8 mouse cellular contexts compared by ENCODE assay signal in the genomic region with DNA sequence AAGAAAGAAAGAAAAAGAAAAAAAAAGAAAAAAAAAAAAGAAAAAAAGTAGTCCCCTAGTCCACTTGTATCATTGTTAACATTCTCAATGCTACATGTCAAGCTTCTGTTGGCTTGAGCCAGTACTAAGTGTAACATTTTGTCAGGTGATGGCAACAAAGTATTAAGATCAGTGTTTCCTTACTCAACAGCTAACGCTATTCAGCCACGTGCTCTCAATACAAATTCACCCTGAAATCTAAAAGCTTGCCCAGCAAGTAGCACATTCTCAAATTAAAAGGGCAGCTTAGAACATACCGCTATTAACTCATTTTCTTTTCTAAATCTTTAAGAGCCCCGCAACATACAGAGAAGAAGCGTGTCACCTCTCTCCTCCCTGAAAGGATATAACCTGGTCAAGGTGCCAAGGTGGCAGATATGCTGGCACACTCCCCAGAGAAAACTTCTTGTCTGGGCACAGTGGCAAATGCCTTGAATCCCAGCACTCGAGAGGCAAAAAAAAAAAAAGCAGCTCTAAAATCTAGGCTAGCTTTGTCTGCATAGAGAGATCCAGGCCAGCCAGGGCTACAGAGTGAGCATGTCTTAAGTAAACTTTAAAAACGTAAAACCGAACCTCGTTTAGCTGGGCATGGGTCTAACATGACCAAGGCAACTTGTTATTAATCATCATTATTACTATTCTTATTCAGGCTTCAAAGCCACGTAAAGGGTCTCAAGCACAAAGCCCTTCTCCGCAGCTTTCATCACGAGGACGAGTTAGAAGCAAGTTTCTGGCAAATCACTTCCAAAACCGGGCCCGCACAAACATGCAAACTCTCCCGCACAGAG. TPM values are rescaled to one million over a fixed set of nuclear protein-coding genes. Genes with fewer than 3 reads are reported as not detected.
DNase-seq lines count a peak whose midpoint lies in the region; ATAC-seq and TF ChIP-seq lines count a peak whose summit lies in the region.

No protein-coding gene starts in this region.

- H3K9ac ChIP-seq in embryonic facial prominence, embryonic 15.5 days, result peak overlapping the region; percentile 69
- H3K9ac ChIP-seq in heart, embryonic 15.5 days, result peak overlapping the region; percentile 94
- peak overlapping the region; percentile 87 for H3K9ac ChIP-seq in midbrain, embryonic 11.5 days (ENCODE audit: low read length)

- 1% methylated on average over 16 of the region's 16 CpGs for WGBS in bone marrow, adult 2 months
- WGBS in embryonic facial prominence, embryonic 15.5 days, result under 1% methylated on average over 16 of the region's 16 CpGs
- 1% methylated on average over 16 of the region's 16 CpGs for WGBS in heart, embryonic 15.5 days
- WGBS in limb, embryonic 10.5 days, result 3% methylated on average over 16 of the region's 16 CpGs
- WGBS in midbrain, embryonic 11.5 days, result 3% methylated on average over 16 of the region's 16 CpGs

- H3K36me3 ChIP-seq in embryonic facial prominence, embryonic 15.5 days, result peaks cover 5% of the 10 kb centered on the region; the same call in 1 of the 2 replicates
- peaks cover 8% of the 10 kb centered on the region; the same call in 1 of the 2 replicates for H3K36me3 ChIP-seq in heart, embryonic 15.5 days
- peaks cover 30% of the 10 kb centered on the region for H3K36me3 ChIP-seq in limb, embryonic 10.5 days
- H3K36me3 ChIP-seq in midbrain, embryonic 11.5 days (ENCODE audit: control insufficient read depth, insufficient read depth, low read length), result no peaks in the 10 kb centered on the region

- no peaks in the 10 kb centered on the region for H3K27me3 ChIP-seq in embryonic facial prominence, embryonic 15.5 days
- no peaks in the 10 kb centered on the region for H3K27me3 ChIP-seq in heart, embryonic 15.5 days
- no peaks in the 10 kb centered on the region for H3K27me3 ChIP-seq in limb, embryonic 10.5 days (ENCODE audit: low read depth, poor library complexity, severe bottlenecking)
- H3K27me3 ChIP-seq in midbrain, embryonic 11.5 days (ENCODE audit: control insufficient read depth, insufficient read depth, low read length), result no peaks in the 10 kb centered on the region

- H3K4me3 ChIP-seq in bone marrow, adult 2 months (replicated peaks; ENCODE audit: control insufficient read depth, low read depth, low read length), result peak overlapping the region; percentile 89
- peak overlapping the region; percentile 64 for H3K4me3 ChIP-seq in embryonic facial prominence, embryonic 15.5 days (replicated peaks)
- H3K4me3 ChIP-seq in heart, embryonic 15.5 days, result peak overlapping the region; percentile 90
- H3K4me3 ChIP-seq in limb, embryonic 10.5 days, result peak overlapping the region; percentile 83
- peak overlapping the region; percentile 79 for H3K4me3 ChIP-seq in midbrain, embryonic 11.5 days (ENCODE audit: low read depth, low read length)

- peak overlapping the region; percentile 96 for H3K27ac ChIP-seq in bone marrow, adult 2 months (ENCODE audit: control insufficient read depth, insufficient read depth, low read depth, low read length, poor library complexity)
- H3K27ac ChIP-seq in embryonic facial prominence, embryonic 15.5 days (replicated peaks), result peak overlapping the region; percentile 99
- H3K27ac ChIP-seq in heart, embryonic 15.5 days, result peak overlapping the region; percentile 99
- H3K27ac ChIP-seq in limb, embryonic 10.5 days, result peak overlapping the region; percentile 97
- peak overlapping the region; percentile 94 for H3K27ac ChIP-seq in midbrain, embryonic 11.5 days (ENCODE audit: low read depth, low read length)

- H3K4me1 ChIP-seq in bone marrow, adult 2 months (ENCODE audit: control insufficient read depth, insufficient read depth, low read length), result no peaks in the 10 kb centered on the region; the same call in 1 of the 2 replicates
- peaks cover 12% of the 10 kb centered on the region for H3K4me1 ChIP-seq in embryonic facial prominence, embryonic 15.5 days
- peaks cover 7% of the 10 kb centered on the region for H3K4me1 ChIP-seq in heart, embryonic 15.5 days (replicated peaks)
- H3K4me1 ChIP-seq in limb, embryonic 10.5 days, result peaks cover 5% of the 10 kb centered on the region; the same call in 1 of the 2 replicates
- H3K4me1 ChIP-seq in midbrain, embryonic 11.5 days (ENCODE audit: control insufficient read depth, insufficient read depth, low read length), result peaks cover 8% of the 10 kb centered on the region; the same call in 1 of the 2 replicates

- ATAC-seq in embryonic facial prominence, embryonic 15.5 days (ENCODE audit: insufficient number of reproducible peaks, low FRiP score, low TSS enrichment, low read depth), result no peak
- no peak for ATAC-seq in heart, embryonic 15.5 days (replicated peaks; ENCODE audit: insufficient number of reproducible peaks, insufficient read depth, low FRiP score, low read depth)
- ATAC-seq in midbrain, embryonic 11.5 days (ENCODE audit: low FRiP score), result no peak

- no peak for TF ChIP-seq CTCF in bone marrow, adult 2 months (IDR thresholded peaks at IDR 0.05; ENCODE audit: control insufficient read depth, insufficient read depth, low read length)

- TF ChIP-seq POLR2A in bone marrow, adult 2 months (IDR thresholded peaks at IDR 0.05; ENCODE audit: borderline replicate concordance, control insufficient read depth, low read depth, low read length), result no peak

- DNase-seq in adrenal gland, adult 2 months, result peak; percentile 46
- DNase-seq in adrenal gland, postnatal 4 days (ENCODE audit: low spot score in 2 of 2), result no peak
- DNase-seq in limb, embryonic 10.5 days (ENCODE audit: low spot score), result no peak
- DNase-seq in midbrain, embryonic 11.5 days (ENCODE audit: low spot score, missing footprints), result peak; percentile 89
- no peak for DNase-seq in B cell, adult 2 months

- H3K9me3 ChIP-seq in embryonic facial prominence, embryonic 15.5 days (replicated peaks), result no peaks in the 10 kb centered on the region
- H3K9me3 ChIP-seq in heart, embryonic 15.5 days (replicated peaks), result no peaks in the 10 kb centered on the region
- H3K9me3 ChIP-seq in limb, embryonic 10.5 days (replicated peaks), result no peaks in the 10 kb centered on the region
- no peaks in the 10 kb centered on the region for H3K9me3 ChIP-seq in midbrain, embryonic 11.5 days (ENCODE audit: control insufficient read depth, low read length)

- H3K4me2 ChIP-seq in embryonic facial prominence, embryonic 15.5 days (replicated peaks), result peak overlapping the region; percentile 75
- H3K4me2 ChIP-seq in heart, embryonic 15.5 days, result peak overlapping the region; percentile 73
- H3K4me2 ChIP-seq in midbrain, embryonic 11.5 days, result peak overlapping the region; percentile 74

RNA-seq across cellular contexts. Expression of gene Naa16, which starts 0.9 kb away (rescaled TPM):
- total RNA-seq in adrenal gland, adult 2 months (2021), result 10 to 100 TPM; 17.3 to 22.6 TPM
- polyA plus RNA-seq in adrenal gland, adult 2 months (2012; rRNA removed), result 0.58 and 1.7 TPM in 2 replicates
- 10 to 100 TPM; 21.2 to 24.4 TPM for total RNA-seq in adrenal gland, postnatal 4 days (2021)
- 18.1 and 20.7 TPM in 2 replicates for polyA plus RNA-seq in bone marrow, adult 2 months (2011; ENCODE audit: insufficient read depth, insufficient read length, low replicate concordance, missing spikeins)
- polyA plus RNA-seq in embryonic facial prominence, embryonic 15.5 days (2015; fragmentation: Nextera tagmentation; extraction: Ambion mirVana), result 36.2 and 39.4 TPM in 2 replicates
- polyA plus RNA-seq in heart, embryonic 15.5 days (2015; fragmentation: Nextera tagmentation; extraction: Ambion mirVana), result 19.1 and 19.3 TPM in 2 replicates
- 48.8 and 52.6 TPM in 2 replicates for polyA plus RNA-seq in limb, embryonic 10.5 days (2016; fragmentation: Nextera tagmentation; extraction: Ambion mirVana)
- polyA plus RNA-seq in midbrain, embryonic 11.5 days (2014; fragmentation: Nextera tagmentation; extraction: Ambion mirVana), result 38.3 and 41.8 TPM in 2 replicates

RNA-seq across cellular contexts. Expression of gene Mtrf1, which starts 7.9 kb away (rescaled TPM):
- total RNA-seq in adrenal gland, adult 2 months (2021), result 1 to 10 TPM; 4.2 to 7.2 TPM
- 0.45 and 0.57 TPM in 2 replicates for polyA plus RNA-seq in adrenal gland, adult 2 months (2012; rRNA removed)
- 1 to 10 TPM; 9.1 to 9.9 TPM for total RNA-seq in adrenal gland, postnatal 4 days (2021)
- 3.4 and 5.6 TPM in 2 replicates for polyA plus RNA-seq in bone marrow, adult 2 months (2011; ENCODE audit: insufficient read depth, insufficient read length, low replicate concordance, missing spikeins)
- polyA plus RNA-seq in embryonic facial prominence, embryonic 15.5 days (2015; fragmentation: Nextera tagmentation; extraction: Ambion mirVana), result 8.7 and 9.3 TPM in 2 replicates
- 9.4 and 9.7 TPM in 2 replicates for polyA plus RNA-seq in heart, embryonic 15.5 days (2015; fragmentation: Nextera tagmentation; extraction: Ambion mirVana)
- polyA plus RNA-seq in limb, embryonic 10.5 days (2016; fragmentation: Nextera tagmentation; extraction: Ambion mirVana), result 8.6 and 9.8 TPM in 2 replicates
- polyA plus RNA-seq in midbrain, embryonic 11.5 days (2014; fragmentation: Nextera tagmentation; extraction: Ambion mirVana), result 10.2 and 10.5 TPM in 2 replicates

RNA-seq across cellular contexts. Expression of gene Kbtbd7, which starts 36.7 kb away (rescaled TPM):
- 1 to 10 TPM; 6.0 to 9.1 TPM for total RNA-seq in adrenal gland, adult 2 months (2021)
- 4.7 and 6.1 TPM in 2 replicates for polyA plus RNA-seq in adrenal gland, adult 2 months (2012; rRNA removed)
- total RNA-seq in adrenal gland, postnatal 4 days (2021), result 10 to 100 TPM; 12.6 to 13.2 TPM
- polyA plus RNA-seq in bone marrow, adult 2 months (2011; ENCODE audit: insufficient read depth, insufficient read length, low replicate concordance, missing spikeins), result 3.1 and 4.0 TPM in 2 replicates
- 11.7 and 12.8 TPM in 2 replicates for polyA plus RNA-seq in embryonic facial prominence, embryonic 15.5 days (2015; fragmentation: Nextera tagmentation; extraction: Ambion mirVana)
- 7.2 and 8.6 TPM in 2 replicates for polyA plus RNA-seq in heart, embryonic 15.5 days (2015; fragmentation: Nextera tagmentation; extraction: Ambion mirVana)
- 11.4 and 13.0 TPM in 2 replicates for polyA plus RNA-seq in limb, embryonic 10.5 days (2016; fragmentation: Nextera tagmentation; extraction: Ambion mirVana)
- polyA plus RNA-seq in midbrain, embryonic 11.5 days (2014; fragmentation: Nextera tagmentation; extraction: Ambion mirVana), result 18.4 and 20.2 TPM in 2 replicates

Comparison
In these comparisons a context has a peak if more than half of its experiments do, and no peak if none do; other contexts are left out.
1. DNase-seq: peak in adrenal gland, adult 2 months (single experiment) and midbrain, embryonic 11.5 days (single experiment); none in adrenal gland, postnatal 4 days (0 of 2), limb, embryonic 10.5 days (single experiment) and B cell, adult 2 months (0 of 2).
2. Peak in every context shown above with its lines, with median percentiles within 50 percentile points of each other: H3K27ac ChIP-seq, H3K4me3 ChIP-seq, H3K4me2 ChIP-seq and H3K9ac ChIP-seq.